Mouse (Mus musculus): ENCODE results near the gene Aaas.

- TF ChIP-seq CTCF (IDR thresholded peaks at IDR 0.05; ENCODE audit: insufficient read depth, low read depth, low read length) = peak; percentile 67
- no peak for TF ChIP-seq POLR2A (IDR thresholded peaks at IDR 0.05; ENCODE audit: insufficient read depth, low read depth, low read length)
These were observed 26.6 kb upstream of the Aaas start for GRCm38 (mm10) chr15:102377163-102377543.

Measured in olfactory bulb, adult 2 months (tissue).